Mouse (Mus musculus) adrenal gland (tissue): ENCODE results near the gene Atp8a1.

ENCODE experiments used
- intact Hi-C: fragments of 180-260 bp; cut with DNase I; formaldehyde crosslinking; loops from one replicate; pipeline ENCODE4 v1.15.1; 2025
- microRNA-seq, 2 experiments: library from miRNA; unstranded; fragments of <30 nt; microRNA quantifications; one replicate each; pipeline ENCODE4; 2019

The Atp8a1 gene

GRCm38 (mm10) chr5:67572552-67573155 is 274.6 kb downstream of the Atp8a1 start:
- intact Hi-C loops: no loop called here

Small RNA genes lying within 50 kb of the gene (microRNA-seq; reads per million reads assigned to microRNA genes)
- 0 reads per million in 2 experiments for gene Gm23617
